Mouse (Mus musculus): ENCODE data around the gene Olfr397.

The Olfr397 gene

GRCm38 (mm10) chr11:73960517-73960916, at the start of gene Olfr397:
Olfr397 (plus strand) TSS chr11:73960817.
- DNase-seq (ENCODE audit: low read depth, low spot score) = no peak

- no peak for DNase-seq (ENCODE audit: low read depth, low spot score)
Observed at GRCm38 (mm10) chr11:73936377-73936776, 24.2 kb upstream of the Olfr397 start, which contains the start of gene Olfr23. Olfr23 (plus strand) TSS chr11:73936677.

GRCm38 (mm10) chr11:73990307-73990706, 29.7 kb downstream of the Olfr397 start, which contains the start of gene Olfr398:
Olfr398 (minus strand) TSS chr11:73990407.
- no peak for DNase-seq (ENCODE audit: low read depth, low spot score)

GRCm38 (mm10) chr11:73993115-73993514, 32.5 kb downstream of the Olfr397 start:
- DNase-seq (ENCODE audit: low read depth, low spot score) = no peak
